Mouse (Mus musculus) lung, postnatal 10 days (tissue): ENCODE measurements at regions not wholly inside any gene's neighbourhood (a gene's known extent, or its start where the extent isn't known, plus 50 kb on each side); places are given as distances from the start of the nearest gene placed in this dataset.

Source experiments
- DNase-seq: peaks from one replicate; pipeline ENCODE4 v3.0.0; 2021

DNA sequence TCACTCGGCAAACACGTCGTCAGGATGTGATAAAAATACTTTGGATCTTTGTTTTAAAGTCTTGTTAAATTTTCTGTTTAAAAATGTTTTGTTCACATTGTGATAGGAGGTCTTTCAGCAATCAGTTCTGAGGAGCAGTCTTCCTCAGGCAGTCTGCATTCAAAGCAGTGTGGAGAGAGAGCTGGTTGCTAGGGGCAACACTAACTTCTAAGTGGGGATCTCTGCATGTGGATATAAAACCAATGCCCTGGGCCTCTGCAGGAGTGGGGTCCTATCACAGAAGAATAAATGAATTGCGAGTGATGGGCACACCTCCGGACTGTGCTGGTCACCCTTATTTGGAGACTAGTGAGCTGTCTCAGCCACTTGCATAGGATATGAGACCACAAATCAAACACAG, 270.1 kb upstream of the Gm4791 start:
- no peak for DNase-seq

DNA sequence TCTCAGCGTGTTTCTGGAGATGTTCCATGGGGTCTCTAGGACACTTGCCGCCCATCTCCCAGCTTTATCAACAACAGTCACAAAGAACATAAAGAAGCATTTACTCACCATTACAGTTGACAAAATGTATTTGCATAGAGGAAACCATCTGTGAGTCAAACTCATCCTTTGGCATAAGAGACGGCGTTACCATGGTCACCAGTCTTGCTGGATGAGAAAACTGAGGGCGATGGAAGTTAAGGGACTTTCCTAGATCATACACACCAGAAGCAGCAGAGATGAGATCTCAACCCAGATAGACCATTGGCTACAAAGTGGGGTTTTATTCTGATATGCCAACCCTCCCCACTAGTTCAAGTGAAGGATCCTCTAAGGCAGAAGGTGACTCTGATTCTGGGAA, 274.3 kb upstream of the Gm4791 start:
- DNase-seq: no peak

DNA sequence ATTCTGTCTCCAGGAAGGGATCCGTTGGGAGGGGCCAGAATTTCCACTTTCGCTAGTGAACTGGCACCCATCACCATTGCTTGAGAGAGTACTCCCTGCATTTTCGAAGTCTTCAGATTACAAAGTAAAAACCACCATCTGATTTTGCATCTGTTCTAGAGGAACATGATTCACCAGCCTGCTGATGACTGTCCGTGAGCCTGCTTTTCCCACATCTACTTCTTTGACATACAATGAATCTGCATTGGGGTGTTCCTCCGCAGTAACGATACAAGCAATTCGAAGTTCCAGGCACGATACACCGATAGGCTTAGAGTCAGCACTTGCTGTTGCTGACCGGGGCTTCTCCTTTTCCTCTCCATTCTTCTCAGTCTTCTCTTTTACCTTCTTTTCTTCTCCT, 285.1 kb upstream of the Gm4791 start:
- DNase-seq: no peak

DNA sequence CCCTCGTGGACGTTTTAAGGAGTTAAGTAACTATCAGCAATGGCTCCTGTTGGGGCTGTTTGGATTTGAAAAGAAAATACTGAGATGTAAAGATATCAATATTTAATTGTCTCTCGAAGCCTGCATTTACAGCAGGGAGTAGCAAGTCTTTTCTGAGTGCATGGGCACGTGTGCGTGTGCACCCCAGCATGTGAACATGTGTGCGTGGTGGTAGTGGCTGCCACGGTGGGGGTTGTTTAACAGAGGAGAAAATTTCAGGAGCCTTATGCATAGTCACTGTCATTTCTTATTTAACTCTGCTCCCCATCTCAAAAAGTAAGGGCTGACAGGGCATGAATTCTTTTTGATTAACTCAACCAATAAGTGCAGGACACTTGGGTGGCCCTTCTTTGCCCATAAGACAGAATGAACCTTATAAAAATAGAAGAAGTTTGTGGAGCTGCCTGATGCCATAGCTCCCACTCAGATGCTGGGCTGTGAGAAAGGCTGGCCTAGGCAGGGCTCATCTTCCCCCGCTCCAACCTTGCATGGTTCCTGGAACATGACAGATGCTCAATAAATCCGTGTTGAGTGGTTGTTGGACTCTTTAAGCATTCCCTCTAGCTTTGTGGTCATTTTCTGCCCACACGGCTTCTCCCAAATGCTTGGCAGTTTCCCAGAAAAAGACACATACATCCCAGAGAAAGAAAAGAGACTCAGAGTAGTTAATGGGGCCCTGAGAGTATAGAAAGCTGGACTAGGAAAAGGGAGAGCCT, 294.2 kb upstream of the Gm4791 start:
- no peak for DNase-seq

DNA sequence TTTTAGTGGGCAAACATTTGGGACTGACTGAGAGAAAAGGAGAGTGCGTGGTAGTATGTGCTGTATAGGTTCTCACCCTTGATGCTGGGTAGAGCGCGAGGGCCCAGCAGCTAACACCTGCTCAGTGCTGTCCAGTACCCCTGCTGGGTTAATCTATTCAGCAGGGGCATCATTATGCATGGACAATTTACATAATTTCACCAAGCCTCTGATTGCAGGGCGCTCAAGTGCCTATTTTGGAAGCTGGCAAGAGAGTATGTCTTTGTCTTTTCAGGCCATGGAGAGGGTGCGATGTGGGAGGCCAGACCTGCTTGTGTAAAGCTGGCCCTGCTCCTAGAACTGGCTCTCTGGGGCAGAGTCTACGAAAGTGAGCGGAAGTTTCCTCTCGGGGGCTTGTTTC, 294.9 kb upstream of the Gm4791 start:
- DNase-seq: no peak

DNA sequence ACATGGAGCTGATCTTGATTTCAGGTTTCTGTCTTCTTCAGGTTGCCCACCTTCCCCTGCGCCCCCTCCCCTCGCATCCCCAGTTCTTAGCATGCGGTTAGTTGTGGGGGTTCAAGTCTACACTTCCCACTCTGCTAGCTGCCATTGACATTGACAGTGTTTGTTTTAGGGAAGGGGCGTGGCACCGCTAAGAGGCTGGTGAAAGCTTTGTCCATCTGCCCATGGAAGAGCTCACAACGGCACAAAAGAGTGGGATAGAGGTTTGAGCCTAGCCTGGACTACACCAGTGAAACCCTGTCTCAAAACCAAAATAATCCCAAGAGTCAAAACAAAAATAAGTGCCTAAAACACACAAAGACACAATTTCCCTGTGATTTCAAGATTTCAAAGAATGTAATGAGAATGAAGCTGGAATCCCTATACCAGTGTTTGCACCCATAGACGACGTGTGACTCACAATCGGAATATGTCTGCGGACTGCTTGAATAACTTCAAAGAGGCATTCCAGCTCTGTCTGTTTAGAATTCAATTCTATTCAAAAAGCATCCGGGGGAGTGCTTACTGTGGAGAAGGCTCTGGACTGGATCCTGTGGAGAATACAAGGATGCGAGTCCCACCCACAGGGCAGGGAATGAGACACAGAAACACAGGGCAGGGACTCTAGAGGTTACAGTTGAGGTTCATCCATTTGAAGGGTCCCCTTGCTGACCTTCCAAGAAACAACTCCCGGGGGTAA, 295.5 kb upstream of the Gm4791 start:
- DNase-seq: peak; percentile 4

DNA sequence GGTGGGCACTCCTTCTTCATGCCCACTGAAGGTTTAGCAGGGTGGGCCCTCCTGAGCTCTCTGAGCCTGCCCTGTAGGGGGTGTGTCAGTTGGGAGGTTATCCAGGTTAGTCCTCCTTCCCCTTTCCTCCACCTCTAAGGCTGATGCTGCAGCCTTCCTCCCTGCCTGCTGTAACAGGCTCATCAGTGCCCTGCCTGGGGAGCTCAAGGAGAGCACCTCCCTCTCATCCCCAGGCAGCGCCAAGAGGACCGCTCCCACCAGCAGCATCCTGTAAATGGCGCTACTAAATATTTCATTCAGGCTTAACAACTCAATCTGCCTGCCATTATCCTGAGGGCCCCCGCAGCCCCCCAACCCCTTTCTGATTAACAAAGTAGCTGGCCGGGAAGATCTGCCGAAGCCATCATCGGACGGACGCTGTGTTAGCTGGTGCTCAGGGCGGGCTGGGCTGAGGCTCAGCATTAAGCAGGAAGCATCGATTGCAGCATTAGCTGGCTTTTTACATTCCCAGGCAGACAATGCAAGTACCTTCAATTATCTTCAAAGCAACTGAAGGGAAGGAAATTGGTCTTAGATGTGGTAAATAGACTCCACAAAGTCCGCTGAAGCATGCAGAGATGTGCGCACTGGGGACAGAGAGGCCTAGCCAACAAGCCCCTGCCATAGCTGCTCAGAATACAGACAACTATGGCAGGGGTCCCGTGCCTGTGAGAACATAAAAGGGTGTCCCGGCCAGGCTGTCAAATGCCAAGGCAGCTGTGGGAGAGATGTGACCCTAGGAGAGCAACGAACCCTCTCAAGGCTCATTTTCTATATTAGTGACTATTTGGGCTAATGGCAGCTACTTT, 296.3 kb upstream of the Gm4791 start:
- no peak for DNase-seq

DNA sequence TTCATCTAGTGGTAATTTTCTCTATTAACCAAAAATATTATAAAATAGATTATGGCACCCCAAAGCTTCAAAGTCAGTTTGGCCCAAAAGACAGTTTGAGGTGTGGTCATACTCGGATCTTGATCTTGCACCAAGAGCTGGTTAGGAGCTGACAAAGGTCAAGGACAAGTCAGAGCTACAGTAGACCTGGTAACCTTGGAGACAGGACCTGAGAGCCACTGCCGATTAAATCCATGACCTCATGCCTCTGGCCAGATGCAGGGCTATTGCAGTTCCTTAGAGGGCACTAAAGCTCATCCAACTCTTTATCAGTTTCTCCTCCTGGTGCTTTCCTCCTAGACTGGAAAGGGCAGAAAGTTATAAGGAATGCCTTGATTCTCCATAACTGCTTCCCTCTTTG, 302.4 kb upstream of the Gm4791 start:
- DNase-seq: no peak

DNA sequence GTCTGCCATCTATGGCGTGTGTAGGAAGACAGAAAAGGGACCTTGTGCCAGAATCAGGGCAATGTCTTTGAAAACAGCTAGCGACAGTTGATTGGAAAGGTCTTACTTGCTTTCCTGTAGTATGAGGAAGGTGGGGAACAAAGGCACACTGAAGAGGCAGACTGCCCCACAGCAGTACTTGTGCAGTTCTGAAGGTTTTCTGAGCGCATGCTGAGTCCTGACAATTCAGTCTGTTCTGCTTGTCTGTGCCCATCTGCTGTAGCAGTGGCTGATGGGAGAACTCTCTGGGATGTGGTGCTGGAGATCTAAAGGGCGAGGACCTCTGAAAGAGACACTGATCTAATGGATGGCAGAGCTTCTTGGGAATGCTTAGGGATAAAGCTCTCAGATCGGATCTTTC, 309.2 kb upstream of the Gm4791 start:
- no peak for DNase-seq

DNA sequence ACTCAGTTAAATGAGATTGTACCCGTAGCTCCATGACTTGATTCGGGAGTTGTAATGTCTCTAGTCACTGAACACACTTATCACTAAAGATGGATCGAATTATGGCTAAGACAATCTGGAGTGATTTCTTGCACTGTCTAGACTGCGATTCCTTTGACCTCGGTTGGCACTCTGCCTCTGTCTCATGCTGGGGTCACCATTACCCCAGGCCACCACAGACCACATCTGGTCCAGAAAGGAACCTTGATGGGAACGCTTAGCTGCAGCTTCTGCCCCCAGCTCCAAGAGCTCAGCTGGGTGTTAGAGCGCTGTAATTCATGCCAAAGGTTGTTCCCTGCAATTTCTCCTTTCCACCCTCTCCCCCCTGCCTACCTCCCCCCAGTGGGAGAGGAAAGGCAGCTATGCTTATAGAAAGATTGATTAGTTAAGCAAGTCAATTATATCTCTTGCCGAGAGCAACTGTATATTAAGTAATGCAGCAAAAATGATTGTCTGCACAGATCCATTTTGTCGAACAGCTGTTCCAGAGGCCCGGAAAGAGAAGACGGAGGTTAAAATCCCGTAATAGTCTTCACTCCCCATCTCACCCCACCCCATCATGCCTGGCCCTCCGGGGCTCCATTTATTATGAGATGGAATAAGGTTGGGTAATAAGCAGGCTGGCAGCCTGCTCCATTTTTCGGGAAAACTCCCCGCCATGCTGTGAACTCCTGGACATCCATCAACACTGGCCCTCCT, 314.3 kb upstream of the Gm4791 start:
- DNase-seq: no peak

DNA sequence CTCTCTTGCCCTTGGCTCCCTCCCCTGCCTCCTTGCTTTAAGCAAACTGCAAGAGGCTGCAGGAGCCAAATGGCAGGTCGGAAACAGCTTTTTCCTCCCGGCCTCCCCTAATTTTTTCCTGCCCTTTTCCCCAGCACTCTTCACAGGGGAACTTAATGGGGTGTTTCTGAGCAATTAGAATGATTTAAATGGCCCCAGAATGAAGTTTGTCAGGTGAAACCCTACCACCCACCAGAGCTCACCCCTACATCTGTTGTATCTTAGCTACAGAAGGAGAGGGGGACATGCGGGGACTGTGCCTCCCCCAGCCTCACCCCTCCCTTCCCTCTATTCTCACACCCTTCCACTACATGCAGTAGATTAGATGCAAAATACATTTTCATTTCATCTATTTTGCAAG, 326.5 kb upstream of the Gm4791 start:
- DNase-seq: no peak

DNA sequence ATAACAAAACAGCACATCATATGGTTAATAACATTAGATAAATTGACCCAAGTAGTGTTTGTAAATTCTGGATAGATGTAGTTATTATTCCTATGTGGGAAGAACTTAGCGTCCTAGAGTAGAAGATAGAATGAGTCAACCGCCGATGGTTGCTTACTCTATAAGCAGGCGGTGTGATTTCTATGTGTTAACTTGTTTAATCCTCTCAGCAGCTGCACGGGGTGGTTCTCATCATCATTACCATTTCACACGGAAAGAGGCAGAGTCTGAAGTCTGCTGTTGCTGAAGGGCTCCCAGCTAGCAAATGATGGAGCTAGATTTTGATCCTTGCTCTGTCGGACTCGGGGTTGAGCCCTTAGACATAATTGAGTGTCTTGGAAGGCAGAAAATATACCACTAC, 334.6 kb upstream of the 4931429L15Rik start:
- no peak for DNase-seq

DNA sequence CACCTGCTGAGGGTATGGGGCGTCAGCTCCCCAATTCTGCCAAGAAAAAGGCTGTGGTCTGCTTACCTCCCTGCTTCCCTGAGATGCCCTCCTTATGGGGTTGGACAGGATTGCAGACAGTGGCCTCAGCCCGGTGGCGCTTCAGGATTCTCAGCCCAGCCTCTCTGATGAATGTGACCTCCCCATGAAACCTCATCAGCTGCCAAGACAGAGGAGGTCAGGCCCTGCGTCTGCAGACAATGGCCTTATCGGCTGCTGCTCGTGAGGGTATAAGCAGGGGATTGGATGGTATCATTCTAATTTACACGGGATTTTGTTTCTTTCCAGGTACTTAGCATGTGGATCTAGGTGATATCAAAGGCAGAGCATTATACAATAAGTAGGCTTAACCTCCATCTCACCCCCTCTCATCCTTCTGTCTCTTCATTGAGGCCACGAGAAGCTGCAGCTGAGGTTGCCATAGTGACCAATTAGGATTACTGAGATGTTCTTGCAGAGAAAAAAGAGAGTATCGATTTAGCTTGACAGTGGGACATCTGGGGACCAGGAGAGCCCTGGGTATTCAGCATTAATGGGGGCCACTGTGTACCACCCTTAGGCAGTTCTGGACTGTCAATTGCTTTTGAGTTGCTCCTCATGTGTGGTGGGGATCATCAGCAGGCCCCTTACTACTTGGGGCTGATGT, 327.6 kb upstream of the 4931429L15Rik start:
- DNase-seq: no peak

DNA sequence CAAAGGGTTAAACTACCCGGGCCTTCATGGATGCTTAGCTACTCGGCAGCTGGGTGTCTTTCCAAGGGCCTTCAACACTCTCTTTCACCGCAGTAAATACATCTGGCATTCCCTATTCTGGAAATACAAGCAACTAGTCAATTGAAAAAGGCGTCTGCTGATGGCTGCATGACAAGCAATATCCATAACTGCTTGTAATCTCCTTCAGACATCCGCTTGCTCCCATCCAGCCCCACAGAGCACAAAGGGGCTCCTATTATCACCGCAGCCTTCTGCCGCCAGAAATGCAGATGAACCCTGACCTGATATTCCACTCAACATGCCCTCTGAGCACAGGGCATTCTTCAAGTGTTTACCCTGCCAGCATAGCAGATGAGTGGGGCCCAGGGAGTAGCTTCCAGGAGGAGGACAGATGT, 325.7 kb upstream of the 4931429L15Rik start:
- no peak for DNase-seq

DNA sequence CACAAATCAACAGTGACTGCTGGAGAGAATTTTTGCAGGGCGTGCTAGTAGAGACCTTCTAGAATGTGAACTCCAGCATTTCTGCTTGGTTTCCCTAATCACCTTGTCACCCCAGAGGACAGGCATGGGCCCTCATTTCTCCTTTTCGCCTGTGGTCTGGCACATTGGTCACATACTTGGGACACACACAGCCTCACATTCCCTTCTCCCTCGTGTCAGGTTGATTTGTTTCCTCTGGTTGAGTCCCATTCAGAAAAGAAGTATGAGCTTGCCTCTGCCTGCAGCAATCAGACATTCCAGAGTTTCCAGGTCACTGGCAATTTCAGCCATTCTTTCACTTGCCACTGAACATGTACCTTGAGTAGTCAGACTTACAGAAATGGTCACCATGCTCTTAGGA, 323.8 kb upstream of the 4931429L15Rik start:
- no peak for DNase-seq

DNA sequence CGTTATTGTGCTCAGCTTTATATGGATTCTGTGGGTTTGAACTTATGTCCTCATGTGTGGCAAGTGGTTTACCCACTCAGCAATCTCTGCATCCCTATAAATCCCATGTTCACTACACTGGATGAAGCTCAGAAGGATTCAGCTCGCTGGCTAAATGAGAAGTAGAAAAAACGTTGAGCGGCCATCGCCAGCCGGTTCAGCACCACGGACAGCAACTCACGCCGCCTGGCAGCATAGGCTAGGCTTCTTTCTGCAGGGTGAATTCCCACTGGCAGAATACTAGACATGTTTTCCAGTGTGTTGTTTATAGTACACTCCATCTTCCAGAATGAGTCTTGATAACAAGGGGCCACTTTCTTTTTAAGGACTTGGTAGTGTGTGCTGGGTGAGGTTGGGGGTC, 322.9 kb upstream of the 4931429L15Rik start:
- DNase-seq: peak; percentile 57

DNA sequence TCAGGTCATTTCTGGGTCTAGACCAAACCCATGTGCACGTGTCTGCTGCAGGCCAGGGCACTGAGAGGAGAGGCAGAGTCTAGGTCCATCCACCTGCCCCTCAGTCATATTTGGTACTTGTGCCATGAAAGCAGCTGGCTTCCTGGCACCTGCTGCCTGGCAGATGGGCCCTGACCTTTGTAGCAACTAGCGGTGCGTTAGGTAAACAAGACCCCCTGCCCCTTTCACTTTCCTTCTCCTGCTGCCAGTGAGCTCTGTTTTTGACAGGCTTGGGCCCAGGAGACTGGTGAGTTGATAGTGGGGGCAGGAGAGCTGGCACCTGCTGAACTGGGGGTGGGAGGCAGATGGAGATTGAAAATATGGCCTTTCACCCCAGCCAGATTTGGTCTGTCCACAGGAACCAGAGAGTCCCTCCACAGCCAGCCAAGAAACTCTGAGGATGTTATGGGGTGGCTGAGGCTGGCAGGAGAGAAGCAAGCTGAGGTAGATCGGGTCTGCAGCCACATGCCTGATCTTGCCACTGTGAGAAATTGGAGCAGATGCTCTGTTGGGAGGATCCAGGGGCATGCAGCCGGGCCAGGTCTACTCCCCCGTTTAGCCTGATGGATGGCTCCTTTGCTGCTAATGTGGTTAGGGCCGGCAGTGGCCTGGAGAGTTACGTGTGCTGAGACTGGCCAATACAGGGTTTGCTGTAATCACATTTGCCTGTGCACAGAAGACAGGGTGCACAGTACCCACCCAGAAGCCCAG, 316.6 kb upstream of the 4931429L15Rik start:
- DNase-seq: no peak

DNA sequence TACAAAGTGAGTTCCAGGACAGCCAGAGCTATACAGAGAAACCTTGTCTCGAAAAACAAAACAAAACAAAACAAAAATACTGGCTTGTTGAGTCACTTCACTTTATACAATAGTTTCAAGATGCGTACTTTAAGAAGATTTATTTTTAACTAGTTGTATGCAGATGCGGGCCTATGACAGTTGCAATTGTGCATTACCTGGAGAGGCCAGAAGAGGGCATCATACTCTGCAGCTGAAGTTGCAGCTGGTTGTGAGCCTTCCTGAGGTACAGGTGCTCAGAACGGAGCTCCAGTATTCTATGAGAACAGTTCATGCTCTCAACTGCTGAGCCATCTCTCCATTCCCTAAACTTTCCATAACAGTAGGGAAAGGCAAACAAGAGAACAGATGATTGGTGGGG, 314.2 kb upstream of the 4931429L15Rik start:
- no peak for DNase-seq

DNA sequence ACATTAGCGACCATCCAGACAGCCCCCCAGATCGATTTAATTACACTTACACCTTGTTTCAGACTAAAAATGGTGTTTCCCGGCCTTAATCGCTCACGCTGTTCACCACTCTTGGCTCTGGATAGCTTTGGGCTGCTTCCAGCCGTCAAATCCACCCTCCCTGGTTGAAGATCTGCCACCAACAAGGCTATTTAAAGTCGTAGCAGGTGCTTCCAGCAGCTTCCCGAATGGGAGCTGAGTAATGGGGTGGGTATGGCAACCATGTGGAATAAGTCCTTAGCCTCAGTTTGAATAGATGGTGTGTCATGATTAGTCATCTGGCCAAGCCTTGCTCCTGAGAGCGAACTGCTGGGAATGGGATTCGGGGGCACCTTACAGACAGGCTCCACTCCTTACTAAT, 312.8 kb upstream of the 4931429L15Rik start:
- DNase-seq: no peak

DNA sequence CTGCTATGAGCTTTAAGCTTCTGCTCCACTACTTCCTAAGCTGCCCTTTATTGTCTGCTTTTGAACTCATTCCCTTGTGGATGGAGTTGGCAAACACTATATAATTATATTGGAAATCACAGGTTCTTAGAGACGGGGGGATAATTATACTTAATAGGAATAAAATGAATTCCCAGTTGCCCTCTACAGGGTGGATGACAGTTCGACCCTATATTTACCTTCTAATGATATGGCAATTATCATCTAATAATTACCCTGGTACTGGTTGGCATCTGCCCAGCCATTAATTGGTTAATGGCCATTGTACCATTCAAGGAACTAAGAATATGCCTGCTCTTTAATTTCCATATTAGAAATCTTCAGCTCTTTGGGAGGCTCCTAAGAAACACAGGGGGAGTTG, 302.5 kb upstream of the 4931429L15Rik start:
- DNase-seq: no peak

DNA sequence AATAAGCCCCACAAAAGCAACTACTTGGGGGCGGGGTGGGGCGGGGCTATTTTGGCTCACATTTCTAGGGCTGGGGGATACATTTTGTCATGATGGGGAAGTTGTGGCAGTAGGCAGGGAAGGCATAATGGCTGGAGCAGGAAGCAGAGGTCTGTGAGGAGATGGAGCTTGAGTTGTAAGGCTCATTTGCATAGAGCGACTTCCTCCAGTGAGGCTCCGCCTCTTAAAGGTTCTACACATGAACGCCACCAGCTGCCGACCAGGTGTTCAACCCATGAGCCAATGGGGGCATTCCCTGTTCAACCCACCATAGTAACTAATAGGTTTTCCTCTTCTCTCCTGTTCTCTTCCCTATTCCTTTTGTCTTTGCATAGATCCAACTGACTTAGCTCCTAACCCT, 302.1 kb upstream of the 4931429L15Rik start:
- DNase-seq: no peak
